Mouse (Mus musculus): ENCODE data around the gene Bpifb9a.
A peak's percentile ranks its signal among the peaks of the same experiment; 100 is the strongest.
"Not testable (repeated sequence)": the region's sequence is repeated elsewhere in the genome, so short reads cannot be mapped to it uniquely, and the experiment has no call there.

Gene Bpifb9a

DNA sequence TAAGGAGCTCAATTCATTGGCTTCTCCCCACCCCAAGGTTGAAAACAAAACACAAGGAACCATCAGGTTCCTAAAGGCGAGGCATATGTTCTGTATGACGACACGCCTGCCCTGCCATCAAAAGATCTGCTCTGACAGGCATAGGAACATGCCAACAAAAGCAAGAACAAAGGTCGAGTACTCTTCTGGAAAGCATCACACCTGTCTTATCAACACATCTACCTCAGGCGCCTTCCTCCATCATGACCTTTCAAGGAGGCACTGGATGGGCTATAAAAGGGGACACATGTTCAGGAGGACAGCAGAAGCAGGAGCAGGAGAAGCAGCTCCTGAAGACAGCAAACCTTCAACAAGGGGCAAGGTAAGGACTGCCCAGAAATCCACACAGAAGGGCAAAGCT is at the start of gene Bpifb9a:
Gene Bpifb9a (plus strand): TSS at position 301 of the 400 bp plus-strand sequence.
- not testable (repeated sequence) for H3K4me3 ChIP-seq (replicated peaks; ENCODE audit: low read length); H3K4me1 ChIP-seq (replicated peaks; ENCODE audit: low read depth, low read length); H3K27me3 ChIP-seq (ENCODE audit: insufficient read depth, low read length); H3K9me3 ChIP-seq (ENCODE audit: low read length); H3K36me3 ChIP-seq (ENCODE audit: insufficient read depth, low read length)

DNA sequence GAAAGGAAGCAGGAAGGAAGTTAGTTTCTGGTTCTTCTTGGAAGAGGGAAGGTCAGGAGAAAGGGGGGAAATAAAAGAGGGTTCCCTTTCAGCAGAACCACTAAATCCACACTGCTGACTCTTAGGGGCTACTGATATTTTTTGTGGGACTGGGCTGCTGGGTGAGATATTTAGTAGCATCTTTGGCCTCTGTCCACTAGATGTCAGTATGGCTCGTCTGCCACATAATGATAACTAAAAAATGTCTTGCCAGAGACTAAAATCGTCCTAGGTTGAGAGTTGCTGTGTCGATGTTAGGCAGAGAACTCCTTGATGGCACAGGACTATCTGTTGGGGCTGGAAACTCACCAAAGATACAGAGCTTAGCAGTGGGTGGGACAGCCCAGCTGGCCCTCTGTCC is 48.5 kb upstream of the Bpifb9a start:
- peaks cover 16% of the 10 kb centered on the region for H3K27me3 ChIP-seq (ENCODE audit: insufficient read depth, low read length)
- peaks cover 9% of the 10 kb centered on the region for H3K4me1 ChIP-seq (replicated peaks; ENCODE audit: low read depth, low read length)
- H3K4me3 ChIP-seq (replicated peaks; ENCODE audit: low read length): no peak overlapping the region
- H3K9me3 ChIP-seq (ENCODE audit: low read length): no peaks in the 10 kb centered on the region
- H3K36me3 ChIP-seq (ENCODE audit: insufficient read depth, low read length): no peaks in the 10 kb centered on the region
- peak; percentile 69 for TF ChIP-seq CTCF (conservative IDR thresholded peaks at IDR 0.05; ENCODE audit: low read length)
- no peak for TF ChIP-seq NANOG (IDR thresholded peaks at IDR 0.05; ENCODE audit: borderline replicate concordance, low read length)

DNA sequence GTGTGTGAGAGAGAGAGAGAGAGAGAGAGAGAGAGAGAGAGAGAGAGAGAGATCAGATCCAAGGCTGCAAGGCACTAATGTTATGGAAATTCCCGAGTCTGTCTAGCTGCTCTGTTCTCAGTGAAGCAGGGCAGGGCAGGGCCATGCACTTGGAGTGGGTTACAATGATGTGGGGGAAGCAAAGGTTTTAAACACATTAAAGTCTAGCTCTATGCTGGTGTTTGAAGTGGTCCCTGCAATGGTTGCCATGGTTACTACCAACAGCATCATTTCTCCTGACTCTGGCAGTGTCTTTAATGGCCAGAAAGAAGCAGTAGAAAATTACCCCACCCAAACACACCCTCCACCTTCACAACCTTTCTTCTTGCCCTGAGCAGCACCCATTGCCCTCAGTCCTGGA is 46.5 kb upstream of the Bpifb9a start:
- no peak overlapping the region for H3K4me3 ChIP-seq (replicated peaks; ENCODE audit: low read length)
- TF ChIP-seq NANOG (IDR thresholded peaks at IDR 0.05; ENCODE audit: borderline replicate concordance, low read length) (no peak), CTCF (conservative IDR thresholded peaks at IDR 0.05; ENCODE audit: low read length) (no peak), POU5F1 (IDR thresholded peaks at IDR 0.05; ENCODE audit: borderline replicate concordance, low read length) (no peak)

DNA sequence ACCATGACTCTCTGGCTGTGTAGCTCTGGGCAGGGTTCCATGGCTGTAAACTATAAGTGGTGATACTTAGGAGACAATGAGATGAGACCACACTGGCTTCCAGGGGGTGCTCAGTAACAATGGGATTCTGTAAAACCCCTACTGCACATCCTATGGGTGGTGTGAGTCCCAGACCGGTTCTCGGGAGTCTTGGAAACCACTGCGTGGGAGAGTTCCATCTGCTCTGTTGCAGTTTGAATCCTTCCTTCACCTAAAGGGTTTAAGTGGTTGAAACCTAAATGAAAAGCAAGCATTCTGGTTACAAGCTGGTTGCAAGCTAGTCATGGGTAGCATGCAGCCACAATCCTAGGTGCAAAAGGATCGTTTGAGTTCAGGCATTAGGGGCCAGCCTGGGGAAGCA is 45.8 kb upstream of the Bpifb9a start:
- TF ChIP-seq POU5F1 (IDR thresholded peaks at IDR 0.05; ENCODE audit: borderline replicate concordance, low read length): no peak
- no peak for TF ChIP-seq NANOG (IDR thresholded peaks at IDR 0.05; ENCODE audit: borderline replicate concordance, low read length)
- TF ChIP-seq CTCF (conservative IDR thresholded peaks at IDR 0.05; ENCODE audit: low read length): no peak
- Histone ChIP-seq H3K4me1 (replicated peaks; ENCODE audit: low read depth, low read length) (peaks cover 6% of the 10 kb centered on the region), H3K27me3 (ENCODE audit: insufficient read depth, low read length) (peaks cover 7% of the 10 kb centered on the region), H3K36me3 (ENCODE audit: insufficient read depth, low read length) (no peaks in the 10 kb centered on the region), H3K4me3 (replicated peaks; ENCODE audit: low read length) (no peak overlapping the region), H3K9me3 (ENCODE audit: low read length) (no peaks in the 10 kb centered on the region)

More for the DNA sequence above, 46.5 kb upstream of the Bpifb9a start:
- Histone ChIP-seq H3K36me3 (ENCODE audit: insufficient read depth, low read length) (no peaks in the 10 kb centered on the region), H3K4me1 (replicated peaks; ENCODE audit: low read depth, low read length) (peaks cover 13% of the 10 kb centered on the region), H3K27me3 (ENCODE audit: insufficient read depth, low read length) (peaks cover 11% of the 10 kb centered on the region), H3K9me3 (ENCODE audit: low read length) (no peaks in the 10 kb centered on the region)

DNA sequence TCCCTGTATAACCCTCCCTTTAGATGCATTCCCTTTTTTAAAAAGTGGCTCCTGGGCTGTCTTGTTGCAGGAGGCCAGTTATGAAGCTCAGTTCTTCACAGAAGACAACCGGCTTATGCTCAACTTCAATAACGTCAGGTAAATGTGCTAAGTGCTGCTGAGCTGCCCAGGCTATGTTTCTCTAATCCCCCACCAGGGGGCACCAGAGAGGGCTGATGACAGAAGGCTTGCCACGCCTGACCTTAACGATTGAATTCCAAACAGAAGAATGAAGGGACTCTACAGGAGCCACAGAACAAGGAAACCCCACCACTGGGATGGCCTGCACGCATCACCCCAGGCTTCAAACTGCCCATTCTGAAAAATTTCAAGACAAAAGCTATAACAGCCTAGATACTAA is 42.5 kb upstream of the Bpifb9a start:
- Histone ChIP-seq H3K9me3 (ENCODE audit: low read length) (no peaks in the 10 kb centered on the region), H3K4me3 (replicated peaks; ENCODE audit: low read length) (no peak overlapping the region), H3K27me3 (ENCODE audit: insufficient read depth, low read length) (peaks cover 7% of the 10 kb centered on the region), H3K4me1 (replicated peaks; ENCODE audit: low read depth, low read length) (peaks cover 5% of the 10 kb centered on the region; the same call in 1 of the 2 replicates), H3K36me3 (ENCODE audit: insufficient read depth, low read length) (no peaks in the 10 kb centered on the region)
- TF ChIP-seq NANOG (IDR thresholded peaks at IDR 0.05; ENCODE audit: borderline replicate concordance, low read length) (no peak), CTCF (conservative IDR thresholded peaks at IDR 0.05; ENCODE audit: low read length) (peak; percentile 90), POU5F1 (IDR thresholded peaks at IDR 0.05; ENCODE audit: borderline replicate concordance, low read length) (no peak)

DNA sequence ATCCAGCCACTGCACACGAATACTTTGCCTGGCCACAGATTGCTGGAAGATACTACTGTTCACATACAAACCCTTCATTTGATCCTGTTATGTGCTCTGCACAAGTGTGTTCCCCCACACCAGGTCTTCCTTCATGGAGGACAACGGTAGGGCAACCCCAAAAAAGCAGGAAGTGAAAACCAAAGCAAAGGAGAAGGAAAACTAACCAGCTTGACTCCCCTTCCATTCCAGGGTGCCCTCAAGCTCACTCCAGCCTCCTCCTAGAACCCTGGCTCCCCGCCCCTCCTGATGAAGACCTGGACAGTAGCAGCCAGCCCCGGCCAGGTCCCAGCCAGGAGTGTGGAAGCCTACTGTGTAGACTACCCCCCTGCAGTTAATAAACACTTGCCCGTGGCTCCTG is 37.7 kb upstream of the Bpifb9a start:
- no peak overlapping the region for H3K4me3 ChIP-seq (replicated peaks; ENCODE audit: low read length)
- no peaks in the 10 kb centered on the region for H3K36me3 ChIP-seq (ENCODE audit: insufficient read depth, low read length)
- H3K9me3 ChIP-seq (ENCODE audit: low read length): no peaks in the 10 kb centered on the region
- H3K4me1 ChIP-seq (replicated peaks; ENCODE audit: low read depth, low read length): peaks cover 26% of the 10 kb centered on the region
- H3K27me3 ChIP-seq (ENCODE audit: insufficient read depth, low read length): no peaks in the 10 kb centered on the region
- no peak for TF ChIP-seq POU5F1 (IDR thresholded peaks at IDR 0.05; ENCODE audit: borderline replicate concordance, low read length)
- TF ChIP-seq NANOG (IDR thresholded peaks at IDR 0.05; ENCODE audit: borderline replicate concordance, low read length): no peak
- TF ChIP-seq CTCF (conservative IDR thresholded peaks at IDR 0.05; ENCODE audit: low read length): no peak

DNA sequence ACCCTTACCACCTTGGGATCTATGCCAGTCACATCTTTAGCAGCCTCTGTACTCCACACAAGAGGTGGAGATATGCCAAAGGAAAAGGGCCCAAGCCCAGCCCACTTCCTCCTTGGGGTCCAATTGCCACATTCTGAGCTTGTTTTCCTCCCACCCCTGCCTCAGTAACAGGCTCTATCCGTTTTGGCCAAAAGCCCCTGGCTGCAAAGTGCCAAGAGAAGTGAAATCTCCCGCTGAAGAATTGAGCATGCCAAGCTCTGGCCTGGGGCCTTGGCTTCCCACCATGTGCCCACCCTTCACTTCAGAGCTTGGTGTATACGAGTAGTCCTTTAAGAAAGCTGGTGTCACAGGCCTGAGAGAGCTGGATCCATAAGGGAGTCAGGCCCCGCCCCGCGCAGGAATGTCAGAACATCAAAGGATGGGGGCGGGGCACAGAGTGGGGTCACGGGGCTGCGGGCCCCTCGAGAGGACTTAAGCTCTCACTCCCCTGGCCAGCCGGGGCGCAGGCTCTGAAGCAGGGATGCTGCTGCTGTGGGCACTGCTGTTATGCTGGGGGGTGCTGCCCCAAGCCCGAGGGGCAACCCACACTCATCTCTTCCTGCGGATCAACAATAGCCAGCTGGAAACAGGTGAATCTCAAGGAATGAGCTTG is 34.3 kb upstream of the Bpifb9a start, which contains the start of gene Bpifb5:
Gene Bpifb5 (plus strand): TSS at position 478 of the 652 bp plus-strand sequence.
- TF ChIP-seq NANOG (IDR thresholded peaks at IDR 0.05; ENCODE audit: borderline replicate concordance, low read length): no peak
- TF ChIP-seq CTCF (conservative IDR thresholded peaks at IDR 0.05; ENCODE audit: low read length): no peak
- no peak for TF ChIP-seq POU5F1 (IDR thresholded peaks at IDR 0.05; ENCODE audit: borderline replicate concordance, low read length)
- Histone ChIP-seq H3K4me1 (replicated peaks; ENCODE audit: low read depth, low read length) (peaks cover 27% of the 10 kb centered on the region), H3K9me3 (ENCODE audit: low read length) (no peaks in the 10 kb centered on the region), H3K36me3 (ENCODE audit: insufficient read depth, low read length) (no peaks in the 10 kb centered on the region), H3K27me3 (ENCODE audit: insufficient read depth, low read length) (peaks cover 7% of the 10 kb centered on the region; the same call in 1 of the 2 replicates), H3K4me3 (replicated peaks; ENCODE audit: low read length) (peak within 1 kb of the TSS; percentile 48)

DNA sequence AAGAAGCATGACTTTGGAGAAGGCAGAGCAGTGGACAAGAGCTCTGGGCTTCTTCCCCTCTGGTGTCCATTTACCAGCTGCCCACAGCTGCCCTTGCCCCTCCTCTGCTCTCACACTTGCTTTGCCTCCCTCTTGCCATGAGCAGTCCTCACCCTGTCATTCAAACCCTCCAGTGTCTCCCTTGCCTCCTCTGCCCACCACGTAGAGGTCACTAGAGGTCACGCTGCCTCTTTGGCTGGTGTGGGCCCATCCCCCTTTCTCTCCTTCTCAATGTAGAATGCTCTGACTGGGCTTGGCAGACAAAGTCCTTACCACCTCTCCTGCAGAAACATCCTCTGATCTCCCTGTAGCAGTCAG is 33.8 kb upstream of the Bpifb9a start:
- Histone ChIP-seq H3K4me1 (replicated peaks; ENCODE audit: low read depth, low read length) (peaks cover 31% of the 10 kb centered on the region), H3K27me3 (ENCODE audit: insufficient read depth, low read length) (peaks cover 7% of the 10 kb centered on the region; the same call in 1 of the 2 replicates), H3K4me3 (replicated peaks; ENCODE audit: low read length) (peak overlapping the region; percentile 48), H3K9me3 (ENCODE audit: low read length) (no peaks in the 10 kb centered on the region), H3K36me3 (ENCODE audit: insufficient read depth, low read length) (no peaks in the 10 kb centered on the region)
- no peak for TF ChIP-seq CTCF (conservative IDR thresholded peaks at IDR 0.05; ENCODE audit: low read length)

DNA sequence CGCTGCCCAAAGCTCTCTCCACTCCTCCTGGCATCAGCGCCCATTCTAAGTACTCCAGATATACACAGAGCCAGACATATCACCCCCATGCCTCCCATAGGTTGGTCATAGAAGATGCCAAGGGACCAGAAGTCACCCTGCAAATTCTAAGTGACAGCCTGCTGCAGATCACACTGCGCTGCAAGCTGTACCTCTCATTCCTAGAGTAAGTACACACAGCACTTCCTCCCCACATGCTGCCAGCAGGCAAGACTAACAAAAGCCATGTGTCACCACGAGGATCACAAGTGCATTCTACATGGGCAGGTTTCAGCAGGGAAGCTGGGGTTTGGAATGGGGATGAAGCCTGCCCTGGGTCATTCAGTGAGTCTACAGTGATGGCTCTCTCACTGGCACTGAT is 30.7 kb upstream of the Bpifb9a start:
- H3K4me3 ChIP-seq (replicated peaks; ENCODE audit: low read length): no peak overlapping the region
- no peaks in the 10 kb centered on the region for H3K9me3 ChIP-seq (ENCODE audit: low read length)
- peaks cover 10% of the 10 kb centered on the region; the same call in 1 of the 2 replicates for H3K27me3 ChIP-seq (ENCODE audit: insufficient read depth, low read length)
- peaks cover 32% of the 10 kb centered on the region for H3K4me1 ChIP-seq (replicated peaks; ENCODE audit: low read depth, low read length)
- no peak for TF ChIP-seq CTCF (conservative IDR thresholded peaks at IDR 0.05; ENCODE audit: low read length)
- no peak for TF ChIP-seq POU5F1 (IDR thresholded peaks at IDR 0.05; ENCODE audit: borderline replicate concordance, low read length)
- no peak for TF ChIP-seq NANOG (IDR thresholded peaks at IDR 0.05; ENCODE audit: borderline replicate concordance, low read length)
- H3K36me3 ChIP-seq (ENCODE audit: insufficient read depth, low read length): no peaks in the 10 kb centered on the region

Measured in E14TG2a.4 (cell line).